Mouse (Mus musculus) bone marrow macrophage, adult 2 months (primary cell): ENCODE measurements around the gene Mgea5. TPM values are rescaled to one million over a fixed set of nuclear protein-coding genes. Genes with fewer than 3 reads are reported as not detected.
A peak's percentile ranks its signal among the peaks of the same experiment; 100 is the strongest.

Source experiments
- H3K27ac ChIP-seq: 2 replicates; pipeline ENCODE4 v1.5.1; 2012; ENCODE audit warnings: low read depth, low read length; ENCODE audit not compliant: insufficient read depth
- H3K4me1 ChIP-seq: 2 replicates; pipeline ENCODE4 v1.6.1; 2012; ENCODE audit warnings: low read length; ENCODE audit not compliant: control insufficient read depth, insufficient read depth
- H3K4me3 ChIP-seq: 2 replicates; pipeline ENCODE4 v1.5.1; 2012; ENCODE audit warnings: mild to moderate bottlenecking, low read length, moderate library complexity; ENCODE audit not compliant: insufficient read depth
- CTCF ChIP-seq: IDR thresholded peaks from 2 replicates; pipeline ENCODE4 v1.5.1; 2012; ENCODE audit warnings: low read depth, mild to moderate bottlenecking, low read length, moderate library complexity
- POLR2A ChIP-seq: IDR thresholded peaks from 2 replicates; pipeline ENCODE4 v1.6.1; 2012; ENCODE audit warnings: mild to moderate bottlenecking, low read depth, low read length, borderline replicate concordance
- polyA plus RNA-seq: library from polyadenylated mRNA; stranded (reverse); fragments of >200 nt; gene quantifications from 2 replicates; pipeline ENCODE4 v1.2.4, GENCODE M21; 2012; ENCODE audit not compliant: missing spikeins, insufficient read depth, insufficient read length

Mgea5 gene
- polyA plus RNA-seq, 1 experiment = 84.9 TPM

GRCm38 (mm10) chr19:45742984-45743575, 40.6 kb downstream of the Mgea5 start:
- TF ChIP-seq CTCF = no peak
- no peak for TF ChIP-seq POLR2A
- Histone ChIP-seq H3K27ac (no peak overlapping the region), H3K4me3 (no peak overlapping the region), H3K4me1 (no peaks in the 10 kb centered on the region)

- no peaks in the 10 kb centered on the region for H3K4me1 ChIP-seq
- peak within 1 kb of the TSS; percentile 42 for H3K4me3 ChIP-seq
- TF ChIP-seq CTCF (no peak), POLR2A (no peak)
- no peak within 1 kb of the TSS for H3K27ac ChIP-seq
Observed at GRCm38 (mm10) chr19:45742218-45742983, 41.2 kb downstream of the Mgea5 start, which contains the start of gene Fgf8. TSS of gene Fgf8 (minus strand) at chr19:45742915.

- no peak overlapping the region for H3K4me3 ChIP-seq
- no peak overlapping the region for H3K27ac ChIP-seq
- no peaks in the 10 kb centered on the region for H3K4me1 ChIP-seq
- no peak for TF ChIP-seq POLR2A
- no peak for TF ChIP-seq CTCF
Observed at GRCm38 (mm10) chr19:45741431-45742217, 42.0 kb downstream of the Mgea5 start.

GRCm38 (mm10) chr19:45740817-45741216, 42.8 kb downstream of the Mgea5 start:
- H3K4me3 ChIP-seq = no peak overlapping the region
- no peak for TF ChIP-seq POLR2A
- no peak for TF ChIP-seq CTCF
- H3K4me1 ChIP-seq = no peaks in the 10 kb centered on the region
- H3K27ac ChIP-seq = no peak overlapping the region

GRCm38 (mm10) chr19:45740233-45740632, 43.4 kb downstream of the Mgea5 start:
- no peak for TF ChIP-seq CTCF
- TF ChIP-seq POLR2A = no peak
- Histone ChIP-seq H3K4me3 (no peak overlapping the region), H3K27ac (no peak overlapping the region), H3K4me1 (no peaks in the 10 kb centered on the region)

- TF ChIP-seq CTCF = no peak
- no peak for TF ChIP-seq POLR2A
- no peaks in the 10 kb centered on the region for H3K4me1 ChIP-seq
- H3K27ac ChIP-seq = no peak overlapping the region
- H3K4me3 ChIP-seq = no peak overlapping the region
Observed at GRCm38 (mm10) chr19:45738521-45738920, 45.1 kb downstream of the Mgea5 start.

- H3K27ac ChIP-seq = no peak overlapping the region
- TF ChIP-seq CTCF (no peak), POLR2A (no peak)
- no peak overlapping the region for H3K4me3 ChIP-seq
Observed at GRCm38 (mm10) chr19:45737846-45738484, 45.7 kb downstream of the Mgea5 start.

GRCm38 (mm10) chr19:45737208-45737845, 46.3 kb downstream of the Mgea5 start:
- TF ChIP-seq POLR2A = no peak
- TF ChIP-seq CTCF = no peak
- H3K4me1 ChIP-seq = no peaks in the 10 kb centered on the region
- no peak overlapping the region for H3K27ac ChIP-seq
- H3K4me3 ChIP-seq = no peak overlapping the region

More at GRCm38 (mm10) chr19:45737846-45738484, 45.7 kb downstream of the Mgea5 start:
- H3K4me1 ChIP-seq = no peaks in the 10 kb centered on the region

GRCm38 (mm10) chr19:45736855-45737207, 46.8 kb downstream of the Mgea5 start:
- Histone ChIP-seq H3K27ac (no peak overlapping the region), H3K4me3 (no peak overlapping the region), H3K4me1 (no peaks in the 10 kb centered on the region)
- no peak for TF ChIP-seq CTCF
